Mouse (Mus musculus) granulocyte monocyte progenitor cell, adult 5-6 weeks (primary cell): Measurements from ENCODE around the gene Tmem91. TPM values are rescaled to one million over a fixed set of nuclear protein-coding genes. Genes with fewer than 3 reads are reported as not detected.

ENCODE experiments used
- ATAC-seq: replicated peaks from 2 replicates; pipeline ENCODE4 v1.8.0; 2016; ENCODE audit warnings: mild to moderate bottlenecking, moderate TSS enrichment, inconsistent platforms; ENCODE audit not compliant: poor library complexity, severe bottlenecking
- total RNA-seq, 2 experiments: library from RNA; stranded (forward) in 1 of 2; stranded (reverse) in 1 of 2; fragments of 200-712, 200-1000 nt in 1 of 2; fragments of >200 nt in 1 of 2; fragmentation: Nextera tagmentation in 1 of 2; gene quantifications; 2 replicates each; pipeline ENCODE4 v1.2.3; 2014 to 2017

Tmem91 gene
- total RNA-seq, 2 experiments from 2014 or later, result 0.75 TPM; not detected in 1

- peak; percentile 87 for ATAC-seq
Observed at GRCm38 (mm10) chr7:25632679-25633078, 42.3 kb downstream of the Tmem91 start.

GRCm38 (mm10) chr7:25628323-25628620 lies 46.7 kb downstream of the Tmem91 start:
- ATAC-seq, result no peak

- ATAC-seq, result peak; percentile 49
Observed at GRCm38 (mm10) chr7:25627431-25628322, 47.3 kb downstream of the Tmem91 start.

- peak; percentile 12 for ATAC-seq
Observed at GRCm38 (mm10) chr7:25626509-25627430, 48.2 kb downstream of the Tmem91 start, which contains the start of gene B3gnt8. Gene B3gnt8 (plus strand): TSS chr7:25626654.

- peak; percentile 45 for ATAC-seq
Observed at GRCm38 (mm10) chr7:25625594-25626250, 49.2 kb downstream of the Tmem91 start.

GRCm38 (mm10) chr7:25624851-25625250 lies 50.1 kb downstream of the Tmem91 start:
- no peak for ATAC-seq

GRCm38 (mm10) chr7:25623857-25624370 lies 51.1 kb downstream of the Tmem91 start:
- ATAC-seq, result no peak

- ATAC-seq, result no peak
Observed at GRCm38 (mm10) chr7:25620751-25621150, 54.2 kb downstream of the Tmem91 start.

- ATAC-seq, result no peak
Observed at GRCm38 (mm10) chr7:25620101-25620500, 54.9 kb downstream of the Tmem91 start.

- ATAC-seq, result no peak
Observed at GRCm38 (mm10) chr7:25619722-25619991, 55.3 kb downstream of the Tmem91 start.

Other genes starting within 250 kb of the Tmem91 start
- 30.3 and 43.8 TPM in 2 replicates for gene Ceacam1, start 197.6 kb downstream of the Tmem91 start, total RNA-seq (2014; fragmentation: Nextera tagmentation)
- 15.8 and 18.5 TPM in 2 replicates for gene Ceacam1, start 197.6 kb downstream of the Tmem91 start, total RNA-seq (2017)
- gene Ceacam2, start 135.3 kb downstream of the Tmem91 start, total RNA-seq (2014; fragmentation: Nextera tagmentation), result not detected in 2 replicates
- gene Ceacam2, start 135.3 kb downstream of the Tmem91 start, total RNA-seq (2017), result not detected in 2 replicates
- gene Erich4, start 59.3 kb downstream of the Tmem91 start, total RNA-seq (2014; fragmentation: Nextera tagmentation), result not detected in 2 replicates
- not detected in 2 replicates for gene Erich4, start 59.3 kb downstream of the Tmem91 start, total RNA-seq (2017)
- gene Dmac2, start 55.8 kb downstream of the Tmem91 start, total RNA-seq (2014; fragmentation: Nextera tagmentation), result 36.0 and 41.9 TPM in 2 replicates
- 35.6 and 39.0 TPM in 2 replicates for gene Dmac2, start 55.8 kb downstream of the Tmem91 start, total RNA-seq (2017)
- 18.7 and 26.1 TPM in 2 replicates for gene B3gnt8, start 48.5 kb downstream of the Tmem91 start, total RNA-seq (2014; fragmentation: Nextera tagmentation)
- gene B3gnt8, start 48.5 kb downstream of the Tmem91 start, total RNA-seq (2017), result 14.6 and 22.9 TPM in 2 replicates
- gene Bckdha, start 16.2 kb downstream of the Tmem91 start, total RNA-seq (2014; fragmentation: Nextera tagmentation), result 42.3 and 76.3 TPM in 2 replicates
- gene Bckdha, start 16.2 kb downstream of the Tmem91 start, total RNA-seq (2017), result 59.8 and 64.6 TPM in 2 replicates
- 84.1 and 154 TPM in 2 replicates for gene Exosc5, start 16.0 kb downstream of the Tmem91 start, total RNA-seq (2014; fragmentation: Nextera tagmentation)
- 73.1 and 81.3 TPM in 2 replicates for gene Exosc5, start 16.0 kb downstream of the Tmem91 start, total RNA-seq (2017)
- 49.7 and 53.8 TPM in 2 replicates for gene B9d2, start 5.6 kb upstream of the Tmem91 start, total RNA-seq (2014; fragmentation: Nextera tagmentation)
- 31.0 and 49.9 TPM in 2 replicates for gene B9d2, start 5.6 kb upstream of the Tmem91 start, total RNA-seq (2017)
- gene Tgfb1, start 11.8 kb upstream of the Tmem91 start, total RNA-seq (2014; fragmentation: Nextera tagmentation), result 261 and 291 TPM in 2 replicates
- gene Tgfb1, start 11.8 kb upstream of the Tmem91 start, total RNA-seq (2017), result 26.4 and 34.3 TPM in 2 replicates
- 35.6 and 51.7 TPM in 2 replicates for gene Ccdc97, start 43.9 kb upstream of the Tmem91 start, total RNA-seq (2014; fragmentation: Nextera tagmentation)
- gene Ccdc97, start 43.9 kb upstream of the Tmem91 start, total RNA-seq (2017), result 8.9 and 14.8 TPM in 2 replicates
- gene Hnrnpul1, start 79.6 kb upstream of the Tmem91 start, total RNA-seq (2014; fragmentation: Nextera tagmentation), result 146 and 152 TPM in 2 replicates
- 146 and 175 TPM in 2 replicates for gene Hnrnpul1, start 79.6 kb upstream of the Tmem91 start, total RNA-seq (2017)
- gene Axl, start 113.5 kb upstream of the Tmem91 start, total RNA-seq (2014; fragmentation: Nextera tagmentation), result 1.0 and 4.0 TPM in 2 replicates
- gene Axl, start 113.5 kb upstream of the Tmem91 start, total RNA-seq (2017), result 0.43 and 5.5 TPM in 2 replicates
- not detected in 2 replicates for gene Cyp2s1, start 141.7 kb upstream of the Tmem91 start, total RNA-seq (2014; fragmentation: Nextera tagmentation)
- not detected in 2 replicates for gene Cyp2s1, start 141.7 kb upstream of the Tmem91 start, total RNA-seq (2017)
- not detected in 2 replicates for gene Cyp2b10, start 222.5 kb upstream of the Tmem91 start, total RNA-seq (2014; fragmentation: Nextera tagmentation)
- not detected in 2 replicates for gene Cyp2b10, start 222.5 kb upstream of the Tmem91 start, total RNA-seq (2017)